Mouse (Mus musculus) brain, embryonic 14.5 days (tissue): ENCODE results near the gene Anks4b. TPM values are rescaled to one million over a fixed set of nuclear protein-coding genes. Genes with fewer than 3 reads are reported as not detected.

Experiments
- DNase-seq: peaks from one replicate; pipeline ENCODE4 v3.0.0-alpha.2; 2011; ENCODE audit warnings: low read depth
- CTCF ChIP-seq: fragments of 200-500 bp; IDR thresholded peaks from 2 replicates; pipeline ENCODE4 v1.5.1; 2012; ENCODE audit warnings: inconsistent platforms, mild to moderate bottlenecking, moderate library complexity, borderline replicate concordance; ENCODE audit not compliant: insufficient read depth, insufficient read length; ENCODE audit errors: extremely low read depth
- POLR2A ChIP-seq: fragments of 200-500 bp; IDR thresholded peaks from 2 replicates; pipeline ENCODE4 v1.6.1; 2012; ENCODE audit warnings: mild to moderate bottlenecking, inconsistent platforms, borderline replicate concordance; ENCODE audit not compliant: poor library complexity, insufficient read depth, insufficient read length, severe bottlenecking; ENCODE audit errors: extremely low read depth
- polyA plus RNA-seq: library from polyadenylated mRNA; depleted of rRNA; stranded (reverse); fragments of >200 nt; gene quantifications from 2 replicates; pipeline ENCODE4 v1.2.3, GENCODE M21; 2012; rRNA removed

Anks4b gene
- polyA plus RNA-seq, result not detected in 2 replicates

GRCm38 (mm10) chr7:120173603-120174244, at the start of gene Anks4b:
TSS of gene Anks4b (plus strand) at chr7:120173858.
- DNase-seq, result no peak

DNA sequence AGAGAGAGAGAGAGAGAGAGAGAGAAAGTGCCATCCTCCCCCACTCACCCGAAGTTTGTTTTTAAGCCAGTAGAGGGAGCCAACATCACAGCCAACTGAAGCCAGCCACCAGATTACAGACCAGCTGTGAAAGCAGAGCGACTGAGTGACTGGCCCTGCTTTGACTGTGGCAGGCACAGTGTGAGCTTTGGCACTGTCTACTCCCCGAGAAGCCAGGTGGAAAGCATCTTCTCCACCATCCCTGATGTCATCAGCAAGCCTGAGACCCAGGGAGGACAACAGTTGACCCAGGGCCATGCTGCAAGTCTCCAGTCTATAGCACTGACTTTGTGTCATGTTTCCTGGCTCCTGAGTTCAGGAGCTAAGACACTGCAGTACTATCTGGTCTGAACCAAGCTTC, 48.8 kb upstream of the Anks4b start:
- TF ChIP-seq POLR2A (no peak), CTCF (peak; percentile 89)
- DNase-seq, result peak; percentile 84

More at GRCm38 (mm10) chr7:120173603-120174244, at the start of gene Anks4b:
- no peak for TF ChIP-seq CTCF
- no peak for TF ChIP-seq POLR2A

DNA sequence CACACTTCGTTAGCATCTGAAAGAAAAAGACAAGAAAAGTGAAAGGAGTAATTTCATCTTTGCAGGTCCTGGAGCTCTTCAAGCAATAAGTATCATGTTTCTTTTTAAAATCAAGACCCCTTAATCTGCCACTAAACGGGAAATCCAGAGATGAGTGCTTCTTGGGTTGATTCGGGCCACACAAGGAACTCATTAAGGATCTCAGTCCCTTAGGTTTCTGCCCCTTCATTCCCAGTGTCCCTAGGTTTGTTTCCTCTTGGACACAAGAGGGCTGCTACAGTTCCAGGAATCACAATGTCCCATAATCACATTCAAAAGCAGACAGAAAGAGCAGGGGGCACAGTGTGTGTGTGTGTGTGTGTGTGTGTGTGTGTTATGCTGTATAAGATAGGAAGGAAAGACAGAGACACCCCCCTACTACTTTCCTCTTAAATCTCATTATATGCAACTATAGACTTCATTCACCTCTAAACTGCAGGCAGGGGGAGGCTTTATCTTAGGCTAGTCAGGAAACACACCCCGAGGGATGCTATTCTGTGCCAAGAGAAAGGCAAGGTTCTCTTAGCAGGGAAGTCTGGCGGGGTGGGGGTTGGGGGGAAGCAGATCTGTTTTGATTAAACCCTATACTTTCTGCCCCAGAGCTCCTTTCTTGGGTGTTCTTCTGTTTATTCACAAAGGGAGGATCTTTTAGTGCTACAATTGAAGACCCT, 46.5 kb upstream of the Anks4b start:
- TF ChIP-seq CTCF (no peak), POLR2A (no peak)
- peak; percentile 35 for DNase-seq

DNA sequence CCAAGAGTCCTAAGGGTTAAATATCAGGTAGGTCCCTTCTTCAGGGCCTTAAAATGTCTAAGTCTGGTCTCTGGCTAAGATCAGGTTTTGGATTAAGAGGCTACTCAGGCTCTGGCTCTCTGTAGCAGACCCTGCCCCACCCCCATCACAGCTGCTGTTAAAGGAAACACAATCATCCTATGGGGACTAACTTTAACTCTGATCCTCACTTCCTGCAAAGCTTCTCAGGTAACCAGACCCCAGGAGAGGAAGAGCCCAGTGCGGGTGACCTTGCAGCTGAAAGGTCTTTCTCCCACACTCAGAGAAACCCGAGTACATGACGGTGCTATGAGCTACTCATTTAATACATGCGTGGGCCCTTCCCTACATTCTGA, 46.0 kb upstream of the Anks4b start:
- peak; percentile 2 for DNase-seq

DNA sequence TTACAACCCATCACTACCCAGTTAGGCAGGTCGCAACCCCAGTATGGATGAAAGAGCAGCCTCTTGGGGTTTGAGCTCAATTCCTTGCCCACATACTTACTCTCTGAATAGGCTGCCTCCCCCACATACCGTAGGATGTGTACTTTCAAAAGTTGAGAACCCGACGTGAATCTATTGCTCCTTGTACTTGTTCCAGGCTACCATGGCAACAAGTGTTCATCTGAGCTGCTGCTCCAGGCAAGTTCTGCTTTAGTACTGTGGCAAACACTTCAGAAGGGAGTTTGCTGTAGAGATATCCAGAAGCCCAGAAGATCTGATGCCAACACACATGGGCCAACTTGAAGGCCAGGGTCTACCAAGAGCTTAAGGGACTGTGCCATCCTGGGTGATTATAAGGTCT, 44.7 kb upstream of the Anks4b start:
- no peak for DNase-seq
- TF ChIP-seq CTCF (no peak), POLR2A (no peak)

More for the DNA sequence above, 46.0 kb upstream of the Anks4b start:
- no peak for TF ChIP-seq POLR2A
- no peak for TF ChIP-seq CTCF

DNA sequence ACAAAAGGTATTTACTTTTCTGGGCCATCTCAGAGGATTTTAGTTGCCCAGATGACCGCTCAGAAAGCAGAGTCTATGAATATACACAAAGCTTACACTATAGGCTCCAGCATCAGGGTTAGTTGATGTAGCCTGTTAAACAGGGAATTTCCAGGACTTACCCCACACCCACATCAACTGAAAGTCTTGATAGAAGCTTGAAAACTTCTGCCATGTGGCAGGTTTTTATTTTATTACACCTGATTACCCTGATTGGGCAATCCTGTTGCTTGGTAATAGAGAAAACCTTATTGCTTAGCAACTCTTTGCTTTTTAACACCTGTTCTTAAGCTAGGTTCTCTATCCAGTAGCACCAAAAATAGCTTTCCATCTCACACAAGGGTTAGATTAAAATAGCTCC, 30.9 kb upstream of the Anks4b start:
- no peak for TF ChIP-seq POLR2A
- DNase-seq, result no peak

DNA sequence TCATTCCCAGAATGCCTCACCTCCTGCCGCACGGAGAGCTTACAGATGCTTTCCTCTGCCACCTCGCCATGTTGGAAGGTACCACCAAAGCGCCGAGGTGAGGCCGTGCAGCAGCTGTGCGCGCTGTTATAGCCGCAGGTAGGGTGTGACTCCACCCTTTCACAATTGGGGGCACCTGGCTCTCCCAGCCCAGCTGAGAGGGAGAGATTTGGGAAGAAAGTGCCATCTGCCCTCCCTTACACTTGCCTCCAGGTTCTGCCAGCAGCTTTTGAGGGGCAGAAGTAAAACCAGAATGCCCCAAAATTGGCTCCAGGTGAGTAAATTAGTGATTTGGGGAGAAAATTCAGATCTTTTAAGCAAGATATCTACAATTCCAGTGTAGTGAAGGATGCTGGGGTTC, 28.5 kb upstream of the Anks4b start, which contains the start of gene Zp2:
Zp2 (minus strand) TSS at position 101 of the 400 bp plus-strand sequence.
- no peak for TF ChIP-seq POLR2A
- TF ChIP-seq CTCF, result no peak
- no peak for DNase-seq

- peak; percentile 35 for DNase-seq
- TF ChIP-seq POLR2A (no peak), CTCF (no peak)
Observed at GRCm38 (mm10) chr7:120150257-120150656, 23.4 kb upstream of the Anks4b start.

DNA sequence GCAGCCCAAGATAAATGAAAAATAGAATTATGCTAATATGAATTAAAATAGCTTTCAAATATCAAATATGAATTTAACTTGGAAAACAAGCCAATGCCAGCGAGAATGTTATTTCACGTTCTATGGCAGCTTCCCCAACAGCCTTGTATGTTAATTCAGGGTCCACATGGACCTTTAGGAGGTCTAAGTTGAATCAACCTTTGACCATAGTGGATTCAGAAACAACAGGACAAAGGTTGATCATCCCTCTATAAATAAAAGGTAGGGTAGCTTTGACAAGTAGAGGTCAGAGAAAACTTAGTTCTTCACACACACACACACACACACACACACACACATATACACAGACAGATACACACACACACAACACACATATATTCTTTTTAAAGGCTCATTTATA, 22.8 kb upstream of the Anks4b start:
- no peak for TF ChIP-seq POLR2A
- no peak for TF ChIP-seq CTCF
- DNase-seq, result no peak

DNA sequence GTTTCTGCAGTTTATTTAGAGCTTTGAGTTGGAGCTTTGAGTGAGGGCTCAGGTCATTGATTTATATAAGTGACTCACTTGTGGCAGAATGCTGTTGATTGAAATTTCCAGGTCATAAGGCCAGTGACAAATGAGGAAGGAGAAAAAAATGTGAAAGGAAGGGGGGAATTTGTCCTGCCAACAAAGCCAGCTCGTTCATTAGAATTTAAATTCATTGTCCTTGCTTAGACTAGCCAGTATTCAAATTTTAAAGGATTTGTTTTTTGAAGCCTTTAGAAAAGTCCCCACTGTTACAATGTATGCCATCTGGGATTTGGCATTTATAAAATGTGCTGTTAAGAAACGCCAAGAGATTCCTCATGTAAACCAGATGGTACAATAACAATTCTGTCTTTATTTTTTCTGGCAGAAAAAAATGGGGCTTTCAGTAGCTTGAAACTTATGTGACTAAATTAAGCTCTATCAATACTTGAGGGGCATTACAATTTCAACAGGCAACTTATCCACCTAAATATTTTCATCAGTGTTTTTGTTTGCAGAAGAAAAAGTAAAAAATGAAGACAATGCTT, 16.7 kb upstream of the Anks4b start:
- peak; percentile 82 for DNase-seq
- TF ChIP-seq POLR2A (no peak), CTCF (no peak)

DNA sequence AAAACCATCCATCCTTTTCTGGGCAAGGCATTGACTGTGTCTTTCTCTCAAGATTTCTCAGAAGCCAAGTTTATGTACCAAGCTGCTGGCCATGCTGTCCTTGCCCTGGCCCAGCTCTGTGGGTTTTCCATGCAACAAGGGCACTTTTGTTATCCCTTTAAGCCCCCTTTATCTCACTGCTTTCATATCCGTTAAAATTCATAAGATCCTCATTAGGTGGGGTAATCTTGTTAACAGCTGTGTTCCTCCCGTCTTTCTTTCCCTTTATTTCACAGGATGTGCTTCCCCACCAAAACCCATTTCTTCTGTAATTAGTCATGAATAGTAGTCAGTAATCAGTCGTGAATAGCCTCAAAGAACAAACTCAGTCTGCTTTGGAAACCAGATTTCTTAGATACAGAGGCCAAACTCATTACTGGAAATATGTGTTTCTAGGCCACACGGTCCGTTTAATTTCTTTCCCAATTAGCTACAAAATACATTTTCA, 16.0 kb upstream of the Anks4b start:
- DNase-seq, result peak; percentile 87
- TF ChIP-seq POLR2A (no peak), CTCF (no peak)

DNA sequence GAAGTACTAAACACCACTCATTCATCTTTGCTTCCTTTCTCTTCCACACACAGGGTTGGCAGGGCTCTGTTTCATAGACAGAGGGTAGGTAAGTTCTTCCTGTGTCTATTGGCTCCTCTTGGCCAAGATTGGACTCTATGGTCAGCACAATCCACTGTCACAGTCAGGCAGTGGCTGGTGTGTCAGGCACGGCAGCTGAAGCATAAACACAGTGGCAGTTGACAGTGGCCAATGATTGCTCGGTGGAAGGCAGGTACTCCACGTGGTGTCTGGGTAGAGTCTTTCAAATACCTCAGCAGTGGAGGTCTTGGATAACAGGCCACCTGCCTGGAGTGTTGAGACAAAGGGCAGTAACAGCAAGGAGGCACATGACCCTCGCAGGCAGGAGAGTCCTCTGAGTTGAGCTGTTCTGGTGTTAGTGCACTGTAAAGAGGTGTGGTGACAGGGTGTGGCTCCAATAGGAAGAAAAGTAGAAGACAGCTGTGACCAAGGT, 15.5 kb upstream of the Anks4b start:
- no peak for DNase-seq
- TF ChIP-seq CTCF, result no peak
- no peak for TF ChIP-seq POLR2A
